Mouse (Mus musculus): ENCODE data around the gene Mrtfb.

Mrtfb gene

GRCm38 (mm10) chr16:13445461-13445860 lies 189.2 kb downstream of the Mrtfb start:
- no peak for DNase-seq

- peak; percentile 29 to 46 for DNase-seq
Measured at GRCm38 (mm10) chr16:13446488-13446887, 190.2 kb downstream of the Mrtfb start.

- DNase-seq, result no peak
Measured at GRCm38 (mm10) chr16:13446971-13447283, 190.6 kb downstream of the Mrtfb start.

- peak; percentile 68 to 83 for DNase-seq
Measured at GRCm38 (mm10) chr16:13447284-13448050, 191.2 kb downstream of the Mrtfb start.

GRCm38 (mm10) chr16:13448051-13448705 lies 191.9 kb downstream of the Mrtfb start:
- DNase-seq, result peak; percentile 59 to 65

GRCm38 (mm10) chr16:13448706-13449090 lies 192.4 kb downstream of the Mrtfb start:
- no peak for DNase-seq

- DNase-seq, result no peak
Measured at GRCm38 (mm10) chr16:13449491-13449890, 193.2 kb downstream of the Mrtfb start.

- DNase-seq, result no peak
Measured at GRCm38 (mm10) chr16:13450831-13451230, 194.6 kb downstream of the Mrtfb start.

GRCm38 (mm10) chr16:13451991-13452390 lies 195.7 kb downstream of the Mrtfb start:
- no peak for DNase-seq

- no peak for DNase-seq
Measured at GRCm38 (mm10) chr16:13452661-13453060, 196.4 kb downstream of the Mrtfb start.

- DNase-seq, result no peak
Measured at GRCm38 (mm10) chr16:13454026-13454600, 197.8 kb downstream of the Mrtfb start.

- DNase-seq, result no peak
Measured at GRCm38 (mm10) chr16:13455560-13455959, 199.3 kb downstream of the Mrtfb start.

GRCm38 (mm10) chr16:13458556-13458955 lies 202.3 kb downstream of the Mrtfb start:
- no peak for DNase-seq

- no peak for DNase-seq
Measured at GRCm38 (mm10) chr16:13460071-13460470, 203.8 kb downstream of the Mrtfb start.

- no peak for DNase-seq
Measured at GRCm38 (mm10) chr16:13460777-13461408, 204.6 kb downstream of the Mrtfb start.

- no peak for DNase-seq
Measured at GRCm38 (mm10) chr16:13464662-13465061, 208.4 kb downstream of the Mrtfb start.
